Comparison of ENCODE assay signal across 22 mouse cellular contexts in genomic region chr11:43199358-43199757, GRCm38 (mm10). TPM values are rescaled to one million over a fixed set of nuclear protein-coding genes. Genes with fewer than 3 reads are reported as not detected.
DNase-seq lines count a peak whose midpoint lies in the region; ATAC-seq and TF ChIP-seq lines count a peak whose summit lies in the region.
"Had no signal": no experiment of that assay in that cellular context is flagged by ENCODE, and none has a peak within 500 bp of the region (broad histone marks: within the 10 kb centered on the region; RNA-seq: fewer than 3 reads in every experiment).

No protein-coding gene starts in this region.

- peak; percentile 57 for DNase-seq in CH12.LX (ENCODE audit: extremely low read depth)
- no peak for DNase-seq in heart, adult 11 months
- no peak for DNase-seq in layer of hippocampus, adult 2 months (ENCODE audit: low spot score in 2 of 2)
- DNase-seq: adrenal gland, adult 2 months; adrenal gland, postnatal 10 days; adrenal gland, postnatal 25 days; B cell, adult 2 months; cerebellum, adult 11 months; cerebellum, adult 2 months; cerebellum, adult 9-10 months; cerebellum, postnatal 10 days; cerebellum, postnatal 25 days had no signal

- no peak for TF ChIP-seq CTCF in CH12.LX (conservative IDR thresholded peaks at IDR 0.05 in 1 of 2, IDR thresholded peaks at IDR 0.05 in 1 of 2; ENCODE audit: low read depth in 2 of 2, low read length in 2 of 2)
- TF ChIP-seq CTCF in small intestine, adult 2 months (IDR thresholded peaks at IDR 0.05; ENCODE audit: extremely low read depth, insufficient read length, insufficient replicate concordance, low read depth, low read length) = no peak
- TF ChIP-seq CTCF in layer of hippocampus, adult 2 months (conservative IDR thresholded peaks at IDR 0.05) = no peak

- TF ChIP-seq EP300 in CH12.LX (IDR thresholded peaks at IDR 0.05; ENCODE audit: low read length) = peak; percentile 76

- peak; percentile 46 for ATAC-seq in intestine, embryonic 16.5 days
- ATAC-seq in forebrain, embryonic 12.5 days (ENCODE audit: low FRiP score) = no peak
- ATAC-seq: CD4-positive, CD25-positive, alpha-beta regulatory T cell, adult 4 months; forebrain, embryonic 14.5 days; forebrain, embryonic 16.5 days had no signal

- TF ChIP-seq POLR2A in CH12.LX (IDR thresholded peaks at IDR 0.05; ENCODE audit: low read depth, low read length) = no peak
- TF ChIP-seq POLR2A in small intestine, adult 2 months (IDR thresholded peaks at IDR 0.05; ENCODE audit: low read depth, low read length) = no peak

- no peak for TF ChIP-seq RAD21 in CH12.LX (IDR thresholded peaks at IDR 0.05; ENCODE audit: low read depth, low read length)

- dilution Hi-C loops in CH12.LX (cut with MboI; ENCODE audit: extremely low pct_ligation_motif_present, extremely low pct_unique_long_range_greater_than_20kb, low sequenced_read_pairs) = no loop called here

- no peak overlapping the region for H3K27ac ChIP-seq in CH12.LX (ENCODE audit: insufficient read depth, low read depth)
- H3K27ac ChIP-seq in intestine, embryonic 16.5 days (ENCODE audit: low read length) = no peak overlapping the region
- peak overlapping the region; percentile 88 for H3K27ac ChIP-seq in small intestine, adult 2 months (ENCODE audit: insufficient read depth, low read depth, low read length)
- no peak overlapping the region for H3K27ac ChIP-seq in forebrain, embryonic 12.5 days
- no peak overlapping the region for H3K27ac ChIP-seq in layer of hippocampus, adult 2 months
- H3K27ac ChIP-seq: embryonic facial prominence, embryonic 10.5 days; embryonic facial prominence, embryonic 12.5 days had no signal

- H3K9ac ChIP-seq in CH12.LX (ENCODE audit: insufficient read depth, low read depth) = no peak overlapping the region
- H3K9ac ChIP-seq in intestine, embryonic 16.5 days (ENCODE audit: low read depth, low read length) = no peak overlapping the region
- H3K9ac ChIP-seq in forebrain, embryonic 12.5 days = no peak overlapping the region
- H3K9ac ChIP-seq: embryonic facial prominence, embryonic 12.5 days had no signal

- no peaks in the 10 kb centered on the region for H3K36me3 ChIP-seq in CH12.LX (replicated peaks in 1 of 2; ENCODE audit: control insufficient read depth in 1 of 2, insufficient read depth in 1 of 2, low read length in 1 of 2)
- no peaks in the 10 kb centered on the region for H3K36me3 ChIP-seq in intestine, embryonic 16.5 days (ENCODE audit: control insufficient read depth, insufficient read depth, low read length)
- H3K36me3 ChIP-seq in small intestine, adult 2 months (ENCODE audit: control insufficient read depth, insufficient read depth, low read length) = peaks cover 72% of the 10 kb centered on the region
- H3K36me3 ChIP-seq in forebrain, embryonic 12.5 days (replicated peaks) = no peaks in the 10 kb centered on the region
- H3K36me3 ChIP-seq: embryonic facial prominence, embryonic 10.5 days; embryonic facial prominence, embryonic 12.5 days had no signal

- H3K79me2 ChIP-seq in CH12.LX (replicated peaks; ENCODE audit: control insufficient read depth, extremely low read depth, insufficient read depth, poor library complexity, severe bottlenecking) = no peaks in the 10 kb centered on the region

- H3K4me2 ChIP-seq in CH12.LX (ENCODE audit: insufficient read depth, low read depth, poor library complexity, severe bottlenecking) = no peak overlapping the region; the same call in 1 of the 2 replicates
- no peak overlapping the region for H3K4me2 ChIP-seq in intestine, embryonic 16.5 days (ENCODE audit: low read depth, low read length)
- H3K4me2 ChIP-seq in forebrain, embryonic 12.5 days = no peak overlapping the region
- H3K4me2 ChIP-seq: embryonic facial prominence, embryonic 12.5 days had no signal

- no peak overlapping the region for H3K4me3 ChIP-seq in CH12.LX (replicated peaks in 1 of 3; ENCODE audit: low read depth in 2 of 3, low read length in 2 of 3, poor library complexity in 1 of 3)
- H3K4me3 ChIP-seq in intestine, embryonic 16.5 days (ENCODE audit: low read length) = no peak overlapping the region
- no peak overlapping the region for H3K4me3 ChIP-seq in small intestine, adult 2 months (ENCODE audit: low read depth, low read length)
- H3K4me3 ChIP-seq in forebrain, embryonic 12.5 days (replicated peaks) = no peak overlapping the region
- H3K4me3 ChIP-seq in layer of hippocampus, adult 2 months = no peak overlapping the region
- H3K4me3 ChIP-seq: embryonic facial prominence, embryonic 10.5 days; embryonic facial prominence, embryonic 12.5 days had no signal

- peaks cover 13 to 40% of the 10 kb centered on the region in 2 experiments for H3K4me1 ChIP-seq in CH12.LX (ENCODE audit: control insufficient read depth in 1 of 2, insufficient read depth in 2 of 2)
- H3K4me1 ChIP-seq in intestine, embryonic 16.5 days (ENCODE audit: control insufficient read depth, insufficient read depth, low read length) = no peaks in the 10 kb centered on the region
- H3K4me1 ChIP-seq in small intestine, adult 2 months (ENCODE audit: control insufficient read depth, insufficient read depth, insufficient read length, low read length) = peaks cover 10% of the 10 kb centered on the region; the same call in 1 of the 2 replicates
- no peaks in the 10 kb centered on the region for H3K4me1 ChIP-seq in forebrain, embryonic 12.5 days
- H3K4me1 ChIP-seq: embryonic facial prominence, embryonic 12.5 days had no signal

- no peaks in the 10 kb centered on the region for H3K9me3 ChIP-seq in CH12.LX (replicated peaks; ENCODE audit: low read length)
- no peaks in the 10 kb centered on the region for H3K9me3 ChIP-seq in intestine, embryonic 16.5 days (ENCODE audit: control insufficient read depth, low read length)
- H3K9me3 ChIP-seq in forebrain, embryonic 12.5 days = no peaks in the 10 kb centered on the region
- H3K9me3 ChIP-seq: embryonic facial prominence, embryonic 10.5 days; embryonic facial prominence, embryonic 12.5 days had no signal

- H3K27me3 ChIP-seq in CH12.LX (replicated peaks) = no peaks in the 10 kb centered on the region
- no peaks in the 10 kb centered on the region for H3K27me3 ChIP-seq in intestine, embryonic 16.5 days (replicated peaks; ENCODE audit: control insufficient read depth, insufficient read depth, low read length)
- H3K27me3 ChIP-seq in small intestine, adult 2 months (ENCODE audit: control insufficient read depth, insufficient read depth, low read length) = no peaks in the 10 kb centered on the region
- H3K27me3 ChIP-seq in forebrain, embryonic 12.5 days = no peaks in the 10 kb centered on the region
- H3K27me3 ChIP-seq: embryonic facial prominence, embryonic 12.5 days had no signal

- in situ Hi-C loops in CH12.LX (cut with MboI; ENCODE audit: low pct_ligation_motif_present, low pct_unique_long_range_greater_than_20kb, low sequenced_read_pairs) = no loop called here

TF ChIP-seq in CH12.LX, 34 proteins besides CTCF, POLR2A, EP300 and RAD21:
- TF ChIP-seq TCF12 (IDR thresholded peaks at IDR 0.05; ENCODE audit: low read depth, low read length) = 0 out of 2 replicates have a peak, but pooled peaks have one; percentile 30
- 0 out of 2 replicates have a peak, but pooled peaks have one; percentile 21 for TF ChIP-seq MEF2A (IDR thresholded peaks at IDR 0.05; ENCODE audit: borderline replicate concordance, low read depth, low read length)
- TF ChIP-seq MAFK (IDR thresholded peaks at IDR 0.05; ENCODE audit: insufficient replicate concordance, low read length) = no peak
- peak; percentile 60 for TF ChIP-seq ELF1 (IDR thresholded peaks at IDR 0.05; ENCODE audit: low read depth, low read length)
- TF ChIP-seq IRF4 (IDR thresholded peaks at IDR 0.05; ENCODE audit: low read depth, low read length) = peak; percentile 91
- peak; percentile 58; the same call in 1 of the 2 replicates for TF ChIP-seq ETS1 (conservative IDR thresholded peaks at IDR 0.05; ENCODE audit: low read depth, low read length)

RNA-seq across cellular contexts. Expression of gene Atp10b, which starts 49.7 kb away (rescaled TPM):
- total RNA-seq in CH12.LX (2012; rRNA removed) = not detected in 2 replicates
- total RNA-seq in CH12.LX (2014; rRNA removed) = not detected in 2 replicates
- polyA plus RNA-seq in CH12.LX (2012; ENCODE audit: insufficient read length, low read depth) = 0.04 TPM in 1 of 2 replicates, not detected in the other
- 2.5 and 2.7 TPM in 2 replicates for polyA plus RNA-seq in intestine, embryonic 16.5 days (2015; fragmentation: Nextera tagmentation; extraction: Ambion mirVana)
- polyA plus RNA-seq in small intestine, adult 2 months (2012; rRNA removed) = 12.0 and 15.2 TPM in 2 replicates
- 0.10 and 0.21 TPM in 2 replicates for polyA plus RNA-seq in forebrain, embryonic 12.5 days (2016; fragmentation: Nextera tagmentation; extraction: Ambion mirVana)
- total RNA-seq in layer of hippocampus, adult 2 months (2021) = 1 to 10 TPM in 1 of 2 experiments, under 1 TPM in 1; 0.54 to 1.3 TPM
- total RNA-seq: ES-E14, MEL had no signal
- polyA plus RNA-seq: adrenal gland, adult 2 months; CD4-positive, CD25-positive, alpha-beta regulatory T cell, adult 4 months had no signal
